Mouse (Mus musculus) myocyte (in vitro differentiated cells): Measurements from ENCODE around the gene Snorc. TPM values are rescaled to one million over a fixed set of nuclear protein-coding genes. Genes with fewer than 3 reads are reported as not detected.
"Not testable (repeated sequence)": the region's sequence is repeated elsewhere in the genome, so short reads cannot be mapped to it uniquely, and the experiment has no call there.

ENCODE experiments used
- H3K27me3 ChIP-seq: one replicate; pipeline ENCODE4 v1.6.1; 2011; ENCODE audit not compliant: control insufficient read depth, insufficient read depth, insufficient read length
- H3K36me3 ChIP-seq: one replicate; pipeline ENCODE4 v1.6.1; 2011; ENCODE audit not compliant: control insufficient read depth, insufficient read depth
- H3K4me2 ChIP-seq: one replicate; pipeline ENCODE4 v1.6.1; 2011; ENCODE audit warnings: low read depth, control low read depth
- H3K4me3 ChIP-seq: one replicate; pipeline ENCODE4 v1.5.1; 2011; ENCODE audit warnings: mild to moderate bottlenecking, control low read depth, moderate library complexity
- H3K79me2 ChIP-seq: one replicate; pipeline ENCODE4 v1.6.1; 2011; ENCODE audit not compliant: control insufficient read depth, insufficient read depth
- H3ac ChIP-seq: one replicate; pipeline ENCODE4 v1.6.1; 2011; ENCODE audit not compliant: control insufficient read depth, insufficient read length
- CEBPB ChIP-seq: IDR thresholded peaks from 2 replicates; pipeline ENCODE4 v1.6.1; 2011; ENCODE audit warnings: mild to moderate bottlenecking, moderate library complexity; ENCODE audit not compliant: poor library complexity, insufficient read depth, severe bottlenecking
- E2F4 ChIP-seq: IDR thresholded peaks from one replicate; pipeline ENCODE4 v1.6.1; 2011; ENCODE audit warnings: mild to moderate bottlenecking, control low read depth, moderate library complexity; ENCODE audit not compliant: insufficient read depth
- MAX ChIP-seq: IDR thresholded peaks from one replicate; pipeline ENCODE4 v1.6.1; 2011; ENCODE audit warnings: low read depth, mild to moderate bottlenecking, control low read depth
- MYOD1 ChIP-seq, 3 experiments: IDR thresholded peaks; one replicate each; pipeline ENCODE4 v1.6.1; 2011; ENCODE audit warnings: control low read depth in 2 of 3, low read depth in 2 of 3, mild to moderate bottlenecking in 2 of 3, moderate library complexity in 1 of 3; ENCODE audit not compliant: insufficient read length in 2 of 3, control insufficient read depth in 1 of 3
- MYOG ChIP-seq, 3 experiments: IDR thresholded peaks; one replicate each; pipeline ENCODE4 v1.6.1; 2011; ENCODE audit warnings: control low read depth in 2 of 3, low read depth in 2 of 3, mild to moderate bottlenecking in 2 of 3; ENCODE audit not compliant: insufficient read length in 2 of 3, control insufficient read depth in 1 of 3, insufficient read depth in 1 of 3
- POLR2A ChIP-seq: IDR thresholded peaks from one replicate; pipeline ENCODE4 v1.6.1; 2011; ENCODE audit warnings: low read depth, mild to moderate bottlenecking, control low read depth, moderate library complexity; ENCODE audit not compliant: insufficient read length
- POLR2AphosphoS2 ChIP-seq: IDR thresholded peaks from one replicate; pipeline ENCODE4 v1.6.1; 2011; ENCODE audit warnings: low read depth, control low read depth; ENCODE audit not compliant: insufficient read length
- REST ChIP-seq: IDR thresholded peaks from one replicate; pipeline ENCODE4 v1.6.1; 2011; ENCODE audit warnings: mild to moderate bottlenecking, control low read depth, moderate library complexity; ENCODE audit not compliant: insufficient read depth, insufficient read length
- SRF ChIP-seq: IDR thresholded peaks from one replicate; pipeline ENCODE4 v1.6.1; 2011; ENCODE audit warnings: low read depth; ENCODE audit not compliant: control insufficient read depth, insufficient read length
- TCF12 ChIP-seq: IDR thresholded peaks from one replicate; pipeline ENCODE4 v1.6.1; 2011; ENCODE audit warnings: mild to moderate bottlenecking, control low read depth; ENCODE audit not compliant: poor library complexity, insufficient read depth, severe bottlenecking
- TCF3 ChIP-seq: IDR thresholded peaks from one replicate; pipeline ENCODE4 v1.6.1; 2011; ENCODE audit warnings: low read depth, control low read depth; ENCODE audit not compliant: insufficient read length
- USF1 ChIP-seq: IDR thresholded peaks from one replicate; pipeline ENCODE4 v1.6.1; 2011; ENCODE audit warnings: low read depth, mild to moderate bottlenecking, control low read depth, moderate library complexity
- polyA plus RNA-seq: library from polyadenylated mRNA; unstranded; fragments of >200 nt; fragmentation: generic; extraction: Trizol; gene quantifications from one replicate; pipeline ENCODE4 v1.2.1, GENCODE M21; 2012; ENCODE audit warnings: missing spikeins

The Snorc gene
- not detected for polyA plus RNA-seq

DNA sequence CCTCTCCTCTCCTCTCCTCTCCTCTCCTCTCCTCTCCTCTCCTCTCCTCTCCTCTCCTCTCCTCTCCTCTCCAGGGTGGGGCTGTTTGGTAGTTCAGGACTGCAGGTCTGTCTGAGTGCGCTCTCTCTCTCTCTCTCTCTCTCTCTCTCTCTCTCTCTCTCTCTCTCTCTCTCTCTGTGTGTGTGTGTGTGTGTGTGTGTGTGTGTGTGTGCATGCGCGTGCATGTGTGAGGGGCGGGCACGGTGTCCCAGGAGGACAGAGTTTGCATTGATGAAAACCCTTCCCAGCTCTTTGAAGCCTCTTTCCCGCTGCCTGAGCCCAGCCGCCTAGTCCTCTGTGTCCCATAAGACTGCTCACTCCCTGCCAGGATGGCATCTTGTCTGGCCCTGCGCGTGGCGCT, at the start of gene Snorc:
Snorc (plus strand) TSS at position 301 of the 400 bp plus-strand sequence.
- H3ac ChIP-seq, H3K4me2 ChIP-seq, H3K27me3 ChIP-seq, H3K79me2 ChIP-seq, H3K4me3 ChIP-seq, H3K36me3 ChIP-seq: not testable (repeated sequence)

DNA sequence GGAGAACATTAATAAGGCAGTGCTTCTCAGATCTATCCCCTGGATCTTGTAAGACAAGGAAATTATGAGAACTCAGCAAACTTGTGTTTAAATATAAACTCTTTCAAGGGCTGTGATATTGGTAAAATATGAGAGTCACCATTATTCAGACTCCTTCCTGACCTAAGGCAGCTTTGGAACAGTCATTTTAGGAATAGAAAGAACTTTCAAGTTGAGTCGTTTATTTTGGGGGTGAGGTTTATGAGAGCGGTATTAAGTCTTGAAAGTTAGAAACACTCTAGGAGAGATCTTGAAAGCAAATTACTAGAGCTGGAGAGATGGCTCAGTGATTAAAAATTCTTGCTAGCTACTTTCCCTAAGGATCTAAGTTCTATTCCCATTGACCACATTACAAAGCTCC, 34.9 kb upstream of the Snorc start:
- Histone ChIP-seq H3K4me2 (no peak overlapping the region), H3K36me3 (peaks cover 54% of the 10 kb centered on the region), H3K4me3 (no peak overlapping the region), H3K79me2 (no peaks in the 10 kb centered on the region), H3K27me3 (no peaks in the 10 kb centered on the region), H3ac (no peak overlapping the region)
- TF ChIP-seq POLR2A (no peak), E2F4 (no peak), MYOG (IDR thresholded peaks at IDR 0.05; ENCODE audit: control insufficient read depth in 1 of 3, insufficient read depth in 1 of 3, insufficient read length in 2 of 3, low read depth in 2 of 3) (no peak), REST (no peak)

- Histone ChIP-seq H3K4me2 (no peak overlapping the region), H3K4me3 (no peak overlapping the region), H3K27me3 (no peaks in the 10 kb centered on the region), H3ac (no peak overlapping the region), H3K79me2 (no peaks in the 10 kb centered on the region), H3K36me3 (peaks cover 59% of the 10 kb centered on the region)
- no peak for TF ChIP-seq E2F4
- no peak for TF ChIP-seq REST
- TF ChIP-seq TCF12: no peak
- TF ChIP-seq SRF: no peak
- TF ChIP-seq MYOG (IDR thresholded peaks at IDR 0.05; ENCODE audit: control insufficient read depth in 1 of 3, insufficient read depth in 1 of 3, insufficient read length in 2 of 3, low read depth in 2 of 3): no peak
- no peak for TF ChIP-seq MYOD1 (IDR thresholded peaks at IDR 0.05; ENCODE audit: control insufficient read depth in 1 of 3, insufficient read length in 2 of 3, low read depth in 2 of 3)
- no peak for TF ChIP-seq POLR2A
- TF ChIP-seq MAX: no peak
- TF ChIP-seq CEBPB: no peak
- no peak for TF ChIP-seq USF1
- TF ChIP-seq POLR2AphosphoS2: no peak
- no peak for TF ChIP-seq TCF3
Observed at GRCm38 (mm10) chr1:87436583-87436982, 33.5 kb upstream of the Snorc start.

DNA sequence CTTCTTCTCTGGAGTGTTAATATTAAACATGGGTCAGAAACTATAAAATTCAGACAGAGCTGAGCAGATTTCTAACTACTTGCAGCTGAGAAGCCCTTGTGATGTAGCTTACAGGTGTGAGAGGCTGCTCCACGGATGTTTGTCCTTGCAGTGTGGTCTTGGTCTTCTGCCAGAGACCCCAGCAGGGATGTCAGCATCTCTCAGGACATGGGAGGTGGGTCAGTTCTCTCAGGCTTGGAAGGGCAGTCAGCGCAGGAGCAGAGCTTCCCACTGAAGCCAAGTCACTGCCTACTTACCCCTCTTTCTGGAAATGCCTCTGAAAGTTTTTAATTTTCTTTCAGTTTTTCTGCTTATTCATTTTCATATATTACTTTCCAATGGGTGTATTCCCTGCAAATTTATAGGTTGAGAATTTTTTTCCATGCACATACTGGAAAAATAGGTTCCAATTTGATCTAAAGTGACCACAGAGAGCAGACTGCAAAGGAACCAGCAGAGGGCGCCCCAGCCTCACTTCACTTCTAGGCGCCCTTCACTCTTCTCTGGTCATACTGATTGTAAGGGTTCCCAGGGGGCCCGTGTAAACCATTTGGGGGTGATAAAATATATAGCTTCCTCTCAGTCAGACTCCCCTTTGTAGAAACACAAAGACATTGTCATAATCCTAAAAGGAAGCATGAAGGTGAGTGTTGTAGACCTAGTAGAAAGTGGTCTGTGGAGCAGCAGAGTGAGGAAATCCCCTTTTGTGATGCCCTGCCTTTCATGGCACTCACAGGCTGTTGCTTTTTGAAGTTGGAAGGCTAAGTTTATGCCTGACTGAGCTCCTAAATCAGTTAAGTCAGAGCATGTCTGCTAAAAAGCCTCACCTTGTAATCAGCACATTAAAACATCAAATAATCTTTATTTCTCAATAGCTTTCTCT, 22.6 kb upstream of the Snorc start:
- Histone ChIP-seq H3K4me3 (no peak overlapping the region), H3K4me2 (no peak overlapping the region), H3K36me3 (peaks cover 67% of the 10 kb centered on the region), H3K79me2 (no peaks in the 10 kb centered on the region), H3K27me3 (no peaks in the 10 kb centered on the region), H3ac (no peak overlapping the region)
- TF ChIP-seq USF1: no peak
- TF ChIP-seq MYOG (IDR thresholded peaks at IDR 0.05; ENCODE audit: control insufficient read depth in 1 of 3, insufficient read depth in 1 of 3, insufficient read length in 2 of 3, low read depth in 2 of 3): no peak
- TF ChIP-seq E2F4: no peak
- TF ChIP-seq MYOD1 (IDR thresholded peaks at IDR 0.05; ENCODE audit: control insufficient read depth in 1 of 3, insufficient read length in 2 of 3, low read depth in 2 of 3): no peak

- H3K36me3 ChIP-seq: peaks cover 55% of the 10 kb centered on the region
- no peak for TF ChIP-seq CEBPB
- TF ChIP-seq MAX: no peak
- TF ChIP-seq POLR2A: no peak
- TF ChIP-seq USF1: no peak
- TF ChIP-seq POLR2AphosphoS2: no peak
- no peak for TF ChIP-seq MYOD1 (IDR thresholded peaks at IDR 0.05; ENCODE audit: control insufficient read depth in 1 of 3, insufficient read length in 2 of 3, low read depth in 2 of 3)
- TF ChIP-seq TCF12: no peak
- TF ChIP-seq REST: no peak
- TF ChIP-seq E2F4: no peak
- no peak for TF ChIP-seq SRF
- TF ChIP-seq TCF3: no peak
- TF ChIP-seq MYOG (IDR thresholded peaks at IDR 0.05; ENCODE audit: control insufficient read depth in 1 of 3, insufficient read depth in 1 of 3, insufficient read length in 2 of 3, low read depth in 2 of 3): no peak
- H3K27me3 ChIP-seq: no peaks in the 10 kb centered on the region
Observed at GRCm38 (mm10) chr1:87449432-87449831, 20.6 kb upstream of the Snorc start.

More at GRCm38 (mm10) chr1:87449432-87449831, 20.6 kb upstream of the Snorc start:
- no peak overlapping the region for H3K4me3 ChIP-seq
- H3K79me2 ChIP-seq: no peaks in the 10 kb centered on the region
- H3ac ChIP-seq: no peak overlapping the region
- no peak overlapping the region for H3K4me2 ChIP-seq
